Mouse (Mus musculus): ENCODE data around the gene Mug2.
"Not testable (repeated sequence)": the region's sequence is repeated elsewhere in the genome, so short reads cannot be mapped to it uniquely, and the experiment has no call there.

Gene Mug2

DNA sequence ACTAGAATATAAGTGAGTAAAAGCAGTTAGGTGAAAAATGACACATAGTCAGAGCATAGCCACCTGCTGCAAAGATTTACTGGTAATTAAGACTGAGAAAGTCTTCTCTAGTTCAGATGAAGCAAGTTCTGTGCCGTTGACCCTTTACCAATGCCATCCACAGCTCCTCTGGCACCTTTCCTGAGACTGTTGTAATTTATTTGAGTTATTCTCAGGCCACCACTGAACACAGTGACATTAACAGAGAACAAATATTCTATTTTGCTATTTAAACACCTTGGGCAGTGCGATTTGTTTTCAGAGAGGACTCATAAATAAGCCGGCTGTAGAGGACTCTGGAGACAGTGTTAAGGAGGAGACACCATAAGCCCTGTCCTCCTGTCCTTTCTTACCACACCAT lies at the start of gene Mug2:
Gene Mug2, plus strand, starts transcription at position 301 of the 400 bp plus-strand sequence.
- ATAC-seq (ENCODE audit: insufficient number of reproducible peaks, low FRiP score, low TSS enrichment): not testable (repeated sequence)

- not testable (repeated sequence) for ATAC-seq (ENCODE audit: insufficient number of reproducible peaks, low FRiP score, low TSS enrichment)
Measured at GRCm38 (mm10) chr6:121957803-121958349, 48.7 kb upstream of the Mug2 start.

- ATAC-seq (ENCODE audit: insufficient number of reproducible peaks, low FRiP score, low TSS enrichment): no peak
Measured at GRCm38 (mm10) chr6:121975701-121976100, 30.9 kb upstream of the Mug2 start.

- no peak for ATAC-seq (ENCODE audit: insufficient number of reproducible peaks, low FRiP score, low TSS enrichment)
Measured at GRCm38 (mm10) chr6:122100904-122101303, 94.3 kb downstream of the Mug2 start.

GRCm38 (mm10) chr6:122101671-122102070 lies 95.1 kb downstream of the Mug2 start:
- ATAC-seq (ENCODE audit: insufficient number of reproducible peaks, low FRiP score, low TSS enrichment): no peak

DNA sequence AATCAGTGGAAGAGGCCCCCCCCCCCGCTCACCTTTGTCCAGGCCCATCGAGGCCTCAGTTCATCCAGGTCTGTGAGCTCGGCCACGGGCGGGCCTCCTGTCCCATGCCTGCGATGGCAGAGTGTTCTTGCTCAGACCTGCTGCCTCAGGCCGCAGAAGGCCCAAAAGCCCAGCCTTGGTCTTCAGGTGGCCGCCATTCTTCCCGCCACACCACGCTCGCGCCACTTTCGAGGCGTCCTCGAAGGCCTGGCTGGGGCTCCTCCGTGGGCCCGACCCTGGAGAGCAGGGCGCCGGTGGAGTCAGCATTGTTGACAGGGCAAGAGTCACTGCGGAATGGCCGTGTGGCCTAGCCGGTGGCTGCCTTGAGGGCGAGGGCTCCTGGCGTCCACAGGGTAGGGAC lies 110.4 kb downstream of the Mug2 start:
- ATAC-seq (ENCODE audit: insufficient number of reproducible peaks, low FRiP score, low TSS enrichment): no peak; the same call in 1 of the 2 replicates

- ATAC-seq (ENCODE audit: insufficient number of reproducible peaks, low FRiP score, low TSS enrichment): no peak
Measured at GRCm38 (mm10) chr6:122129521-122129920, 123.0 kb downstream of the Mug2 start.

Measured in cerebellum, adult (tissue).